Mouse (Mus musculus) liver, embryonic 14.5 days (tissue): Measurements from ENCODE around the gene Hunk.

Experiments
- CTCF ChIP-seq: IDR thresholded peaks from 2 replicates; pipeline ENCODE4 v1.5.1; 2016; ENCODE audit warnings: antibody characterized with exemption, low read depth, control low read depth
- EP300 ChIP-seq: IDR thresholded peaks from 2 replicates; pipeline ENCODE4 v1.6.1; 2016; ENCODE audit warnings: antibody characterized with exemption, low read depth

DNA sequence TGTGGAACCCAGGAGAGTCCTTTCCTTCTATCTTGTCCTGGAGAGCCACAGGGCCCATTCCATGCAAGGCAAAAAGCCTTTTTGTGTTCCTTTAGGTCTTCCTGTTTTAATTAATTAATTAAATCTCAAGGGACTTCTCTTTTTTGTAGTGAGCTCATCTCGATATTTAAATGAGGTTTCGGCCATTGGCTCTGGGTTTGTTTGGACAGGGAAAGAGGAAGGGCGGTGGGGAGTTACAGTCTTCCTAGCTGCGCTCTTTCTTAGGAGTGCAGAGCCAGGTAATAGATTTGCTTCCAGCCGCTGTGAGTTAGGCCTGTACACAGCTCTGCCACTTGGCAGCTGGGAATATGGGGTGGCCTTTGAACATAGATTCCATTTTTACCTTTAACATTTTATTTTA lies 40.4 kb downstream of the Hunk start:
- TF ChIP-seq CTCF, result no peak
- no peak for TF ChIP-seq EP300
